Mouse (Mus musculus): Measurements from ENCODE around the gene Dnajc6.
A peak's percentile ranks its signal among the peaks of the same experiment; 100 is the strongest.

Dnajc6 gene

GRCm38 (mm10) chr4:101496534-101497237 lies at the start of gene Dnajc6:
Gene Dnajc6, plus strand, starts transcription at chr4:101496648.
- no peak for DNase-seq (ENCODE audit: low spot score)

DNA sequence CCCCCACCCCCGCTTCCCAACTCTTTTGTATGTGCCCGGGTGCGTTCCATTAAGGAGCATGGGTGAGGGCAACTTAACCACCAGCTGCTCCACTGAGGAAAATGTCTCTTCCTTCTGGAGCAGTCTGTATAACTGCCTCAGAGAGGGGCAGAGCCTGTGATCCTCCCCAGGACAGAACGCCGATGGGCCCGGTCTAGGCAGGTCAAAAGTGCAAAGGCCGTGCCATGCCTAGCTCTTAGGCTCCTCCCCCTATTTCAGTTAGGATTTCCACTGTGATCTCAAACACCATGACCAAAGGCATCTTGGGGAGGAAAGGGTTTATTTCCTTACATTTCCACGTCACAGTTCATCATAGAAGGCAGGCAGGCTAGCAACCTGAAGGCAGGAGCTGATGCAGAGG lies 47.7 kb upstream of the Dnajc6 start:
- DNase-seq (ENCODE audit: low spot score): no peak

- DNase-seq (ENCODE audit: low spot score): no peak
These were observed 47.1 kb upstream of the Dnajc6 start for GRCm38 (mm10) chr4:101449344-101449743.

DNA sequence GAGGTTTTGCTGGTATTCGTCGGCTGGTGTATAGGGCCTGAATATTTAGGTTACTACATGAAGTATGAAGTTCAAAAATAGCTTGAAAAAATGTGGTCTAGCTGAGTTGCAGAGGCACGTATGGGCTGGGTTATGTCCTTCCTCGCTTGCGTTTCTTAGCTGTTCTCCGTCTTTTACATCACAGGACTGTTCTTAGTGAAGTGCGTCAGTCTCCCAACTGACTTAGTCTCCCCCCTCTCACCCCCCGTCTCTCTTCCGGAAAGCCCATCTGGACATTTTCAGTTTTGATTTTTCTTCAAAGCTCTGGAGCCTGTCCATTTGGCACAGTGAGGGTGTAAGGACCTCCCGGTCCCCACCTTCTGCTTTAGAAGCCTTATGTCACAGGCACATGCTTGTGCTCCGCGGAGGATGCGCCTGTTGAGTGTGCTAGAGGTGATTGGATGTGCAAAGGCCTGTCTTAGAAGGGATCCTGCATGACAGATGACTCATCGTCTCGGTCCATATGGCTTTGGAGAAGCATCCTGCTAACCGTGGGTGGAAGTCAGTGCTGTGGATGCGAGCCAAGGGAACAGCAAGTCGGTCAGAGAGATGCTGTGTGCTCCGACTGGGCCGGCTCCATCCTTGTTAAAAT lies 46.2 kb upstream of the Dnajc6 start:
- DNase-seq (ENCODE audit: low spot score): no peak

- DNase-seq (ENCODE audit: low spot score): no peak
These were observed 45.4 kb upstream of the Dnajc6 start for GRCm38 (mm10) chr4:101451089-101451488.

DNA sequence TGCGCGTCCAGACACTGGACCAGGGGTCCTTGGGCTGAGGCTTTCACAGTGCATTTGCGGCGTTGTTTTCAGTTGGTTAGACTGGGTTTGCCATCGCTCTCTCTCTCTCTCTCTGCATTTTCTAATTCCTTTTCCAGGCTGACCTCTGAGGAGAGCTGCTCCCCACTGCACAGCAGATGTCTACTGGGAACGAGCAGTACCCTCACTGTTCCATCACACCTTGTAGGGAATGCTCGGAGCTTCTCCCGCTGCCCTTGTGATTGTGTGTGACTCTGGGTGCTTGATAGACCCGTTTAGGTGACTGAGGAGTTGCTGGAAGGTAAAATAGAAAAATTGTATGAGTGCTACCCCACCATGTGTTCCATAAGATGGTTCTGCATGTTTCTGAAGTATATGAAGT lies 43.6 kb upstream of the Dnajc6 start:
- no peak for DNase-seq (ENCODE audit: low spot score)

DNA sequence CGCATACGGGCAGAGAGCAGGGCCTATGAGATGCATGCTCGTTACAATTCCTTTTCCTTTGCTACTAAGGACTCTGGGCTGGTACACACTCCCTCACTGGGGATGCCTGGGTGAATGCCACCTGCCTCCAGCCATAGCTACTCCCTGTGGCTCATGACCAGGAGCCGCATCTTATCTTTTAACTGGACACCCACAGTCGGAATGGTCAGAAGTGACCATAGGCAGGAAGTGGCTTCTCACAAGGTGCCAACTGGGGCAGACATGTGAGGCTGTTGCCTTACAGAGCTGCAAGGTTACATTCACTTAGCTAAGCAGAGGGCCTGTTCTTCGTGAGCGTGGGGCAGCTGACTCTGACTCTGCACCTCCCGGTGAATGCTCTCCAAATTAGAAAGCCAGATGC lies 39.3 kb upstream of the Dnajc6 start:
- no peak for DNase-seq (ENCODE audit: low spot score)

DNA sequence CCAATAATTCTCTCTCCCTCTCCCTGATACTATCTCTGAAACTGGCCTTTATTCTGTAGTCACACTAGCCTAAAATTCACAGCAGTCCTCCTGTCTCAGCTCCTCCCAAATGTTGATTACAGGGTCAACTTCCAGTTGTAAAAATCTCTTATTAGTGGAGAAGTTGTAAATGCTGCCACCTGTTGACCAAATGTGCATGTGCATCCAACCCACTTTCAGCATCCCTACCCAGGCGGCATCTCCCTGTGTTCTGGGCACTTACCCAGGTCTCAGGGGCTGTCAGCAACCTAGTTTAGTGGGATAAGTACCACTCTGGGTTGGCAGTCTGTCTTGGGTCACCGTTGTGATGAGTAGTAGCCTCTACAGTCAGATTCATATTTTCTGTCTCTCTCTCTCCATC lies 38.1 kb upstream of the Dnajc6 start:
- peak; percentile 57 for DNase-seq (ENCODE audit: low spot score)

DNA sequence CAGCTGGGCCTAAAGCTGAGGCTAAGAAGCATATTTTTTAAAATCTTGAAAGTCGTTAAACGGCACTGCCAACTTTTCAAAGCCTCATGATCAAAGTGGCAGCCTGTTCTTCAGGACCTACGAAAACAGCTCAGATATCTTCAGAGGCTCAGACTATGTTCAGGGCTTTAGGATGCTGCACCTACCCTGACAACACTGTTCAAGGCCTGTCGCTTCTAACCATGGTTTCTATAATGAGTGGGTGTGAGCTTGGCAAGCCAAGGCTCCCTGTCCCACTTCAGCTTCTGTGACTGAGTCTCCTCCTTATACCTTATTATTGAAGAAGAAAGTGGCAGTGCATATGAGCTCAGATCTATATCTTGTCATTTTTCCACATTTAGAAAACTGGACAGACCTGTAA lies 37.1 kb upstream of the Dnajc6 start:
- no peak for DNase-seq (ENCODE audit: low spot score)

DNA sequence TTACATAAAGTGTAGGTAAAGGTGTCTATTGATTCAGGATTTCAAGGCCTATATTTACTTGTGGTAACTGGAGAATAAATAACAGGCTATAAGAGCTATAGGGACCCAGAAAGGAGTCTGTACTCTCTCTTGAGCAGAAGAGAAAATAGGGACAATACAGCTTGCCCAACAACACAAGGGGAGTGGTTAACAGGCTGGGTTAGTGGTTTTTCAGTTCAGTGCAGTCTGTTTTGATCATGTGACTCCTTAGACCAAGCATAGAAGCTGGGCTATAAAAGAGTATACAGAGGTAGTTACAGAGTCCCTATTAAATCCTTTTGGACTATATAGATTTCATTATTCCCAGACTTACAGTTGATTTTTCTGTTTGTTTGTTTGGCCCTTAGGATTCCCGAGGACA lies 36.3 kb upstream of the Dnajc6 start:
- no peak for DNase-seq (ENCODE audit: low spot score)

DNA sequence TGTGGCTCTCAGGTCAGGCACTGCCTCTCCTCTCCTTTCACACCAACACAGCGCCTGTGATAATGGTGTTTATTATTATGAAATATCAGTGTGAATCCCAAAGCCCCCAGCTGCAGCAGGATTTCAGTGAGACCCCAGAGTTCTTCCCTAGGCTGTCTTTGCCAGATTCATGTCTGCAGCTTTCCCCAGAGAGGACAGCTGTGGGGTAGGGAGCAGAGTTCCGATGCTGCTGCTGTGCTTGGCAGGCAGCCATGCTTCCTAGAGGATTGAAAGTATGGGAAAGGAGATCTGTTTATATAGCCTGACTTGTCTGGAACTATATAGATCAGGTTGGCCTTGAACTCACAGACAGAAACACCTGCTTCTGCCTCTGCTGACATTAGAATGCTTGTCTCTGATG lies 34.4 kb upstream of the Dnajc6 start:
- no peak for DNase-seq (ENCODE audit: low spot score)

- DNase-seq (ENCODE audit: low spot score): no peak
These were observed 30.2 kb upstream of the Dnajc6 start for GRCm38 (mm10) chr4:101466264-101466663.

DNA sequence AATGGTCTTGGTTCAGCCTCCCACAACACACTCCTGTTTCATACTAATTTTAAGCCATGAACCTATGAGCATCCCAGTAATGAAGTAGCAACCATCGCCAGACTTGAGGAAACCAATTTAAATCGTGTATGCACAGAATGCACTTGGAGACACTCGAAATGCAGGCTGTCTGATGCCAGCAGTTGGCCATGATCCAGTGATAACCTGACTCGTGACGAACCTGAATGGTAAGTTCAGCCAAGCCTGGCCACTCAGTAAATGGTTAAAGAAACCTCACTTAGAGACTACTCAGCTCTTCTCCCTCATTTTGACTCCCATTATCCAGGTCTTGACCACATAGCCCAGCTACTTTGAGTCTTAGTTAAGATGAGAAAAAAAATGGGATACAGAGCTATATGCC lies 27.2 kb upstream of the Dnajc6 start:
- no peak for DNase-seq (ENCODE audit: low spot score)

- peak; percentile 27 for DNase-seq (ENCODE audit: low spot score)
These were observed 25.9 kb upstream of the Dnajc6 start for GRCm38 (mm10) chr4:101470543-101470942.

DNA sequence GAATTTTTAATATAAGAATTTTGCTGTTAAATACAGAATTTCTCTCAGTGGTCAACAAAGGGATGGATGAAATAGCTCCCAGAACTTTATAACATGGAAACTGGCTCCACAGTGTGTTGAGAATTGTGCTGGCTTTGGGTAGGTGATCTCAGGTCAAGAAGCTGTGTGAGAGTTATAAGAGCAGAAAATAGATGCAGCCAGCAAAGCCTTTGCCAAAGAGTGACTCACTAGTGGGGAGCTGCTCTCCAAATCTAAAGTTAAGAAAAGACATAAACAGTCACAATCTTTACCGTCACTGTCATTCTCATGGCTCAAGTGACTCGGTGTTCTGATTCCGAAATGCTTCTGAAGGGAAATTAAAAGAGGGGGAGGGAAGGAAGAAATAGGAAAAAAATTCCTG lies 23.7 kb upstream of the Dnajc6 start:
- peak; percentile 58 for DNase-seq (ENCODE audit: low spot score)

GRCm38 (mm10) chr4:101490320-101490917 lies 6.0 kb upstream of the Dnajc6 start:
- DNase-seq (ENCODE audit: low spot score): peak; percentile 79

- DNase-seq (ENCODE audit: low spot score): peak; percentile 17
These were observed 4.7 kb upstream of the Dnajc6 start for GRCm38 (mm10) chr4:101491704-101492103.

- DNase-seq (ENCODE audit: low spot score): peak; percentile 71
These were observed 2.7 kb upstream of the Dnajc6 start for GRCm38 (mm10) chr4:101493611-101494197.

- DNase-seq (ENCODE audit: low spot score): no peak
These were observed 287 bp upstream of the Dnajc6 start for GRCm38 (mm10) chr4:101496188-101496533.

DNA sequence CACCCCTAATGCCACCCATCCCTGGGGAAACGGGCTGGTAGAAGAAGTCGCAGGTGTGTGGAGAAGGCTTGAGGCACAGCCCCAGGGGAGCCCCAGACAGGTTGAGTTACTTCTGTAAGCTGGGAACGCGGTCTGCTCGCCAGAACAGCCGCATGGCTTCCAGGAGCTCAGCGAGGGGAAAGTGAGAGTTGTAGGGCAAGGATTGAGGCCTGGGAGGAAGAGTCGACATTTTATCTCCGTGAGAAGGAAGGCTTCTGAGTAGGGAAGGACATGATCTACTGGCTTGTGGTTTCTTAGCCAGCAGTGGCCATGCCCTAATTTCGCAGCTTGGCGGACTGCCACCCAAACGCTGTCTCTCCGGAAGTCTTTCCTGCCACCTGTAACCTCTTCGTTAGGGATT lies 888 bp downstream of the Dnajc6 start:
- no peak for DNase-seq (ENCODE audit: low spot score)

- DNase-seq (ENCODE audit: low spot score): no peak
These were observed 8.1 kb downstream of the Dnajc6 start for GRCm38 (mm10) chr4:101504470-101505007.

- no peak for DNase-seq (ENCODE audit: low spot score)
These were observed 9.5 kb downstream of the Dnajc6 start for GRCm38 (mm10) chr4:101505966-101506365.

- no peak for DNase-seq (ENCODE audit: low spot score)
These were observed 9.9 kb downstream of the Dnajc6 start for GRCm38 (mm10) chr4:101506372-101506771.
